Mouse (Mus musculus): ENCODE results near the gene Tmod3. TPM values are rescaled to one million over a fixed set of nuclear protein-coding genes. Genes with fewer than 3 reads are reported as not detected.

The Tmod3 gene
- polyA plus RNA-seq, 1 experiment from 2014 or later: 117 TPM

- H3K9ac ChIP-seq (replicated peaks; ENCODE audit: low read depth, low read length): no peak overlapping the region
- H3K4me2 ChIP-seq (replicated peaks; ENCODE audit: low read depth, low read length): no peak overlapping the region
- H3K4me3 ChIP-seq (ENCODE audit: low read depth, low read length): no peak overlapping the region
- WGBS: 63% methylated on average over 3 of the region's 3 CpGs
- H3K4me1 ChIP-seq (ENCODE audit: control insufficient read depth, insufficient read depth, low read length): no peaks in the 10 kb centered on the region
- no peak for ATAC-seq (ENCODE audit: insufficient number of reproducible peaks, insufficient read depth, low FRiP score, low read depth)
- no peaks in the 10 kb centered on the region for H3K36me3 ChIP-seq (ENCODE audit: control insufficient read depth, insufficient read depth, low read length)
- no peaks in the 10 kb centered on the region for H3K9me3 ChIP-seq (ENCODE audit: control insufficient read depth, low read depth, low read length)
- H3K27me3 ChIP-seq (ENCODE audit: control insufficient read depth, insufficient read depth, low read length): no peaks in the 10 kb centered on the region
- no peak overlapping the region for H3K27ac ChIP-seq (ENCODE audit: low read length)
These were observed 82.2 kb downstream of the Tmod3 start for GRCm38 (mm10) chr9:75477212-75477611.

- Histone ChIP-seq H3K27ac (ENCODE audit: low read length) (no peak overlapping the region), H3K36me3 (ENCODE audit: control insufficient read depth, insufficient read depth, low read length) (peaks cover 30% of the 10 kb centered on the region), H3K27me3 (ENCODE audit: control insufficient read depth, insufficient read depth, low read length) (no peaks in the 10 kb centered on the region), H3K9ac (replicated peaks; ENCODE audit: low read depth, low read length) (no peak overlapping the region), H3K4me3 (ENCODE audit: low read depth, low read length) (no peak overlapping the region), H3K4me2 (replicated peaks; ENCODE audit: low read depth, low read length) (no peak overlapping the region), H3K9me3 (ENCODE audit: control insufficient read depth, low read depth, low read length) (no peaks in the 10 kb centered on the region), H3K4me1 (ENCODE audit: control insufficient read depth, insufficient read depth, low read length) (no peaks in the 10 kb centered on the region)
- no peak for ATAC-seq (ENCODE audit: insufficient number of reproducible peaks, insufficient read depth, low FRiP score, low read depth)
- 86% methylated on average over 14 of the region's 14 CpGs for WGBS
These were observed 91.2 kb downstream of the Tmod3 start for GRCm38 (mm10) chr9:75468297-75468696.

GRCm38 (mm10) chr9:75467581-75467980 lies 91.9 kb downstream of the Tmod3 start:
- Histone ChIP-seq H3K27me3 (ENCODE audit: control insufficient read depth, insufficient read depth, low read length) (no peaks in the 10 kb centered on the region), H3K9me3 (ENCODE audit: control insufficient read depth, low read depth, low read length) (no peaks in the 10 kb centered on the region), H3K36me3 (ENCODE audit: control insufficient read depth, insufficient read depth, low read length) (peaks cover 35% of the 10 kb centered on the region), H3K4me2 (replicated peaks; ENCODE audit: low read depth, low read length) (no peak overlapping the region), H3K27ac (ENCODE audit: low read length) (no peak overlapping the region), H3K4me3 (ENCODE audit: low read depth, low read length) (no peak overlapping the region), H3K4me1 (ENCODE audit: control insufficient read depth, insufficient read depth, low read length) (no peaks in the 10 kb centered on the region), H3K9ac (replicated peaks; ENCODE audit: low read depth, low read length) (no peak overlapping the region)
- 96% methylated on average over 3 of the region's 3 CpGs for WGBS
- ATAC-seq (ENCODE audit: insufficient number of reproducible peaks, insufficient read depth, low FRiP score, low read depth): no peak

GRCm38 (mm10) chr9:75466641-75467040 lies 92.8 kb downstream of the Tmod3 start:
- 91% methylated on average over 4 of the region's 4 CpGs for WGBS
- no peaks in the 10 kb centered on the region for H3K9me3 ChIP-seq (ENCODE audit: control insufficient read depth, low read depth, low read length)
- no peaks in the 10 kb centered on the region for H3K4me1 ChIP-seq (ENCODE audit: control insufficient read depth, insufficient read depth, low read length)
- H3K4me3 ChIP-seq (ENCODE audit: low read depth, low read length): no peak overlapping the region
- H3K4me2 ChIP-seq (replicated peaks; ENCODE audit: low read depth, low read length): no peak overlapping the region
- H3K9ac ChIP-seq (replicated peaks; ENCODE audit: low read depth, low read length): no peak overlapping the region
- H3K27me3 ChIP-seq (ENCODE audit: control insufficient read depth, insufficient read depth, low read length): no peaks in the 10 kb centered on the region
- peaks cover 40% of the 10 kb centered on the region for H3K36me3 ChIP-seq (ENCODE audit: control insufficient read depth, insufficient read depth, low read length)
- ATAC-seq (ENCODE audit: insufficient number of reproducible peaks, insufficient read depth, low FRiP score, low read depth): no peak
- no peak overlapping the region for H3K27ac ChIP-seq (ENCODE audit: low read length)

GRCm38 (mm10) chr9:75465856-75466255 lies 93.6 kb downstream of the Tmod3 start:
- no peak for ATAC-seq (ENCODE audit: insufficient number of reproducible peaks, insufficient read depth, low FRiP score, low read depth)
- no peak overlapping the region for H3K9ac ChIP-seq (replicated peaks; ENCODE audit: low read depth, low read length)
- H3K27ac ChIP-seq (ENCODE audit: low read length): no peak overlapping the region
- 92% methylated on average over 9 of the region's 9 CpGs for WGBS
- no peaks in the 10 kb centered on the region for H3K4me1 ChIP-seq (ENCODE audit: control insufficient read depth, insufficient read depth, low read length)
- no peaks in the 10 kb centered on the region for H3K27me3 ChIP-seq (ENCODE audit: control insufficient read depth, insufficient read depth, low read length)
- H3K9me3 ChIP-seq (ENCODE audit: control insufficient read depth, low read depth, low read length): no peaks in the 10 kb centered on the region
- no peak overlapping the region for H3K4me3 ChIP-seq (ENCODE audit: low read depth, low read length)
- no peak overlapping the region for H3K4me2 ChIP-seq (replicated peaks; ENCODE audit: low read depth, low read length)
- H3K36me3 ChIP-seq (ENCODE audit: control insufficient read depth, insufficient read depth, low read length): peaks cover 48% of the 10 kb centered on the region

GRCm38 (mm10) chr9:75463050-75463660 lies 96.3 kb downstream of the Tmod3 start:
- no peak for ATAC-seq (ENCODE audit: insufficient number of reproducible peaks, insufficient read depth, low FRiP score, low read depth)
- H3K27me3 ChIP-seq (ENCODE audit: control insufficient read depth, insufficient read depth, low read length): no peaks in the 10 kb centered on the region
- no peaks in the 10 kb centered on the region for H3K4me1 ChIP-seq (ENCODE audit: control insufficient read depth, insufficient read depth, low read length)
- H3K9ac ChIP-seq (replicated peaks; ENCODE audit: low read depth, low read length): no peak overlapping the region
- 82% methylated on average over 8 of the region's 8 CpGs for WGBS
- no peak overlapping the region for H3K27ac ChIP-seq (ENCODE audit: low read length)
- no peak overlapping the region for H3K4me3 ChIP-seq (ENCODE audit: low read depth, low read length)
- H3K9me3 ChIP-seq (ENCODE audit: control insufficient read depth, low read depth, low read length): no peaks in the 10 kb centered on the region
- H3K36me3 ChIP-seq (ENCODE audit: control insufficient read depth, insufficient read depth, low read length): peaks cover 69% of the 10 kb centered on the region
- H3K4me2 ChIP-seq (replicated peaks; ENCODE audit: low read depth, low read length): no peak overlapping the region

GRCm38 (mm10) chr9:75455684-75456083 lies 103.8 kb downstream of the Tmod3 start:
- WGBS: 80% methylated on average over 10 of the region's 10 CpGs
- H3K9me3 ChIP-seq (ENCODE audit: control insufficient read depth, low read depth, low read length): no peaks in the 10 kb centered on the region
- H3K4me2 ChIP-seq (replicated peaks; ENCODE audit: low read depth, low read length): no peak overlapping the region
- H3K4me1 ChIP-seq (ENCODE audit: control insufficient read depth, insufficient read depth, low read length): no peaks in the 10 kb centered on the region
- no peaks in the 10 kb centered on the region for H3K27me3 ChIP-seq (ENCODE audit: control insufficient read depth, insufficient read depth, low read length)
- no peak for ATAC-seq (ENCODE audit: insufficient number of reproducible peaks, insufficient read depth, low FRiP score, low read depth)
- no peak overlapping the region for H3K4me3 ChIP-seq (ENCODE audit: low read depth, low read length)
- no peak overlapping the region for H3K27ac ChIP-seq (ENCODE audit: low read length)
- peaks cover 91% of the 10 kb centered on the region for H3K36me3 ChIP-seq (ENCODE audit: control insufficient read depth, insufficient read depth, low read length)
- H3K9ac ChIP-seq (replicated peaks; ENCODE audit: low read depth, low read length): no peak overlapping the region

GRCm38 (mm10) chr9:75453994-75454393 lies 105.5 kb downstream of the Tmod3 start:
- Histone ChIP-seq H3K4me1 (ENCODE audit: control insufficient read depth, insufficient read depth, low read length) (no peaks in the 10 kb centered on the region), H3K4me3 (ENCODE audit: low read depth, low read length) (no peak overlapping the region), H3K9me3 (ENCODE audit: control insufficient read depth, low read depth, low read length) (no peaks in the 10 kb centered on the region), H3K27ac (ENCODE audit: low read length) (no peak overlapping the region), H3K27me3 (ENCODE audit: control insufficient read depth, insufficient read depth, low read length) (no peaks in the 10 kb centered on the region), H3K9ac (replicated peaks; ENCODE audit: low read depth, low read length) (no peak overlapping the region), H3K4me2 (replicated peaks; ENCODE audit: low read depth, low read length) (no peak overlapping the region), H3K36me3 (ENCODE audit: control insufficient read depth, insufficient read depth, low read length) (peaks cover 90% of the 10 kb centered on the region)
- 92% methylated on average over 2 of the region's 2 CpGs for WGBS
- no peak for ATAC-seq (ENCODE audit: insufficient number of reproducible peaks, insufficient read depth, low FRiP score, low read depth)

GRCm38 (mm10) chr9:75448021-75448420 lies 111.4 kb downstream of the Tmod3 start:
- peaks cover 53% of the 10 kb centered on the region for H3K36me3 ChIP-seq (ENCODE audit: control insufficient read depth, insufficient read depth, low read length)

More at GRCm38 (mm10) chr9:75448021-75448420, 111.4 kb downstream of the Tmod3 start:
- Histone ChIP-seq H3K27ac (ENCODE audit: low read length) (no peak overlapping the region), H3K4me3 (ENCODE audit: low read depth, low read length) (no peak overlapping the region), H3K4me2 (replicated peaks; ENCODE audit: low read depth, low read length) (no peak overlapping the region), H3K27me3 (ENCODE audit: control insufficient read depth, insufficient read depth, low read length) (no peaks in the 10 kb centered on the region), H3K9ac (replicated peaks; ENCODE audit: low read depth, low read length) (no peak overlapping the region), H3K4me1 (ENCODE audit: control insufficient read depth, insufficient read depth, low read length) (no peaks in the 10 kb centered on the region), H3K9me3 (ENCODE audit: control insufficient read depth, low read depth, low read length) (no peaks in the 10 kb centered on the region)
- no peak for ATAC-seq (ENCODE audit: insufficient number of reproducible peaks, insufficient read depth, low FRiP score, low read depth)
- 84% methylated on average over 3 of the region's 3 CpGs for WGBS
